7 mouse cellular contexts compared by ENCODE assay signal in genomic region chr5:29388944-29389765, GRCm38 (mm10). TPM values are rescaled to one million over a fixed set of nuclear protein-coding genes. Genes with fewer than 3 reads are reported as not detected.
DNase-seq lines count a peak whose midpoint lies in the region; ATAC-seq and TF ChIP-seq lines count a peak whose summit lies in the region.

No protein-coding gene starts in this region.

- in situ Hi-C loops in Patski (cut with MboI; ENCODE audit: low pct_unique_long_range_greater_than_20kb): loop anchor here (5.0 to 25.0 kb wide), 2 partner anchors 298 to 698 kb away; no protein-coding TSS in a partner anchor

- H3K9me3 ChIP-seq in intestine, embryonic 15.5 days: no peaks in the 10 kb centered on the region

- TF ChIP-seq CTCF in Patski (IDR thresholded peaks at IDR 0.05): peak; percentile 99

- 0 out of 2 replicates have a peak, but pooled peaks cover 9% of the 10 kb centered on the region for H3K4me1 ChIP-seq in intestine, embryonic 15.5 days (replicated peaks)

- H3K4me2 ChIP-seq in intestine, embryonic 15.5 days (replicated peaks): no peak overlapping the region

- intact Hi-C loops in left cerebral cortex, postnatal 25 days (cut with DNase I): loop anchor here (2.0 kb wide), 1 partner anchor 300 kb away; no protein-coding TSS in a partner anchor

- no peak overlapping the region for H3K4me3 ChIP-seq in intestine, embryonic 15.5 days (replicated peaks)

- WGBS in intestine, embryonic 15.5 days: 18% methylated on average over 15 of the region's 15 CpGs

- H3K36me3 ChIP-seq in intestine, embryonic 15.5 days: no peaks in the 10 kb centered on the region
- H3K36me3 ChIP-seq in splenic B cell, adult 2 months (ENCODE audit: control insufficient read depth, insufficient read depth, low read length, poor library complexity, severe bottlenecking): no peaks in the 10 kb centered on the region

- CTCF ChIA-PET in Patski (lab: Charles Lee): interaction anchor here (0.7 to 2.8 kb wide), 18 partner anchors 10 to 303 kb away, joined by 3 to 30 read pairs (median 4); partner anchors contain the start of genes Lmbr1 and Nom1

- DNase-seq in Patski (ENCODE audit: low read depth, low spot score): no peak
- DNase-seq in cerebellum, adult 11-12 months: peak; percentile 49
- DNase-seq in frontal cortex, postnatal 25 days (ENCODE audit: low spot score in 2 of 2): peak; percentile 63 to 68
- peak; percentile 69 to 72 for DNase-seq in left cerebral cortex, postnatal 25 days (ENCODE audit: low spot score in 2 of 2)
- peak; percentile 67 for DNase-seq in naive thymus-derived CD4-positive, alpha-beta T cell, adult 2 months (ENCODE audit: low read depth)
- DNase-seq in splenic B cell, adult 2 months (ENCODE audit: low read depth, low spot score): peak; percentile 68

- no peak overlapping the region for H3K9ac ChIP-seq in intestine, embryonic 15.5 days

- H3K27ac ChIP-seq in intestine, embryonic 15.5 days: peak overlapping the region; percentile 33; the same call in 1 of the 2 replicates

- H3K27me3 ChIP-seq in Patski: peaks cover 3% of the 10 kb centered on the region
- H3K27me3 ChIP-seq in intestine, embryonic 15.5 days (replicated peaks): no peaks in the 10 kb centered on the region
- no peaks in the 10 kb centered on the region for H3K27me3 ChIP-seq in splenic B cell, adult 2 months (ENCODE audit: control insufficient read depth, insufficient read depth, low read length, poor library complexity, severe bottlenecking)

- POLR2A ChIA-PET in Patski (lab: Charles Lee): interaction anchor here (0.7 to 1.9 kb wide), 2 partner anchors 10 to 40 kb away, joined by 4 to 12 read pairs; partner anchors contain the start of gene Lmbr1

- peak; percentile 55 for ATAC-seq in Patski
- ATAC-seq in intestine, embryonic 15.5 days: peak; percentile 74

RNA-seq across cellular contexts. Expression of gene Lmbr1, which starts 11.0 kb away (rescaled TPM):
- 15.5 TPM for polyA plus RNA-seq in Patski (2021)
- polyA plus RNA-seq in intestine, embryonic 15.5 days (2015; fragmentation: Nextera tagmentation; extraction: Ambion mirVana): 9.9 and 12.3 TPM in 2 replicates
- total RNA-seq in left cerebral cortex, postnatal 25 days (2021): 10 to 100 TPM; 30.4 to 30.5 TPM

RNA-seq across cellular contexts. Expression of gene Nom1, which starts 45.3 kb away (rescaled TPM):
- 41.1 TPM for polyA plus RNA-seq in Patski (2021)
- 28.0 and 31.0 TPM in 2 replicates for polyA plus RNA-seq in intestine, embryonic 15.5 days (2015; fragmentation: Nextera tagmentation; extraction: Ambion mirVana)
- total RNA-seq in left cerebral cortex, postnatal 25 days (2021): 10 to 100 TPM; 19.2 to 24.8 TPM
